In genomic region chr5:63219467-63219866, GRCm38 (mm10) we compare ENCODE assay signal across 18 mouse cellular contexts.
"Had no signal": no experiment of that assay in that cellular context is flagged by ENCODE, and none has a peak within 500 bp of the region (broad histone marks: within the 10 kb centered on the region; RNA-seq: fewer than 3 reads in every experiment).

No protein-coding gene starts in this region.

- ATAC-seq: liver, postnatal 0 days; lung, postnatal 0 days; midbrain, embryonic 15.5 days had no signal

- H3K27ac ChIP-seq: liver, embryonic 13.5 days; liver, embryonic 15.5 days; lung, embryonic 15.5 days; macrophage; midbrain, embryonic 12.5 days; midbrain, embryonic 15.5 days had no signal

- H3K9ac ChIP-seq: liver, embryonic 13.5 days; liver, embryonic 15.5 days; liver, postnatal 0 days; lung, embryonic 15.5 days; midbrain, embryonic 12.5 days; midbrain, embryonic 15.5 days had no signal

- H3K9me3 ChIP-seq: liver, embryonic 15.5 days; lung, embryonic 15.5 days; megakaryocyte, embryonic 14.5 days; midbrain, embryonic 12.5 days; midbrain, embryonic 15.5 days had no signal

- DNase-seq: liver, embryonic 13.5 days; liver, postnatal 0 days; lung, adult 2 months; lung, postnatal 14 days; lung, postnatal 36 days; right cerebral cortex, postnatal 25 days; right cerebral cortex, postnatal 4 days; spleen, adult 18-20 months; thymus, adult 18-20 months; thymus, postnatal 14 days; thymus, postnatal 36 days had no signal

- H3K27me3 ChIP-seq: liver, embryonic 13.5 days; liver, embryonic 15.5 days; lung, embryonic 15.5 days; megakaryocyte, embryonic 14.5 days; midbrain, embryonic 12.5 days; midbrain, embryonic 15.5 days had no signal

- H3K4me2 ChIP-seq: liver, embryonic 13.5 days; liver, embryonic 15.5 days; lung, embryonic 15.5 days; midbrain, embryonic 12.5 days; midbrain, embryonic 15.5 days had no signal

- H3K4me3 ChIP-seq: liver, embryonic 13.5 days; liver, embryonic 15.5 days; lung, embryonic 15.5 days; megakaryocyte, embryonic 14.5 days; midbrain, embryonic 12.5 days; midbrain, embryonic 15.5 days had no signal

- H3K4me1 ChIP-seq: liver, embryonic 13.5 days; liver, embryonic 15.5 days; lung, embryonic 15.5 days; megakaryocyte, embryonic 14.5 days; midbrain, embryonic 12.5 days; midbrain, embryonic 15.5 days had no signal

- H3K36me3 ChIP-seq: liver, embryonic 13.5 days; liver, embryonic 15.5 days; lung, embryonic 15.5 days; midbrain, embryonic 12.5 days; midbrain, embryonic 15.5 days had no signal
